Mouse (Mus musculus): ENCODE data around the gene Gm32687.
"Not testable (repeated sequence)": the region's sequence is repeated elsewhere in the genome, so short reads cannot be mapped to it uniquely, and the experiment has no call there.

The Gm32687 gene

GRCm38 (mm10) chr10:81863409-81864407 lies at the start of gene Gm32687:
Gm32687 (plus strand) TSS chr10:81863934.
- H3K9me3 ChIP-seq (ENCODE audit: low read length); H3K4me1 ChIP-seq (replicated peaks; ENCODE audit: low read depth, low read length); H3K36me3 ChIP-seq (ENCODE audit: insufficient read depth, low read length); H3K27me3 ChIP-seq (ENCODE audit: insufficient read depth, low read length); H3K4me3 ChIP-seq (replicated peaks; ENCODE audit: low read length): not testable (repeated sequence)

GRCm38 (mm10) chr10:81846219-81846618 lies 17.5 kb upstream of the Gm32687 start:
- not testable (repeated sequence) for H3K9me3 ChIP-seq (ENCODE audit: low read length); H3K36me3 ChIP-seq (ENCODE audit: insufficient read depth, low read length); H3K27me3 ChIP-seq (ENCODE audit: insufficient read depth, low read length); H3K4me1 ChIP-seq (replicated peaks; ENCODE audit: low read depth, low read length); H3K4me3 ChIP-seq (replicated peaks; ENCODE audit: low read length)

GRCm38 (mm10) chr10:81929842-81930743 lies 66.4 kb downstream of the Gm32687 start, which contains the start of gene Zfp781:
Zfp781 (minus strand) TSS chr10:81930480.
- H3K27me3 ChIP-seq (ENCODE audit: insufficient read depth, low read length); H3K36me3 ChIP-seq (ENCODE audit: insufficient read depth, low read length); H3K4me1 ChIP-seq (replicated peaks; ENCODE audit: low read depth, low read length); H3K9me3 ChIP-seq (ENCODE audit: low read length); H3K4me3 ChIP-seq (replicated peaks; ENCODE audit: low read length): not testable (repeated sequence)
